Mouse (Mus musculus) embryo, embryonic 10.5 days (tissue): ENCODE measurements around the gene Srebf2.
A peak's percentile ranks its signal among the peaks of the same experiment; 100 is the strongest.

Source experiments
- DNase-seq: peaks from one replicate; pipeline ENCODE4 v3.0.0-alpha.2; 2015; ENCODE audit warnings: low spot score

Gene Srebf2

DNA sequence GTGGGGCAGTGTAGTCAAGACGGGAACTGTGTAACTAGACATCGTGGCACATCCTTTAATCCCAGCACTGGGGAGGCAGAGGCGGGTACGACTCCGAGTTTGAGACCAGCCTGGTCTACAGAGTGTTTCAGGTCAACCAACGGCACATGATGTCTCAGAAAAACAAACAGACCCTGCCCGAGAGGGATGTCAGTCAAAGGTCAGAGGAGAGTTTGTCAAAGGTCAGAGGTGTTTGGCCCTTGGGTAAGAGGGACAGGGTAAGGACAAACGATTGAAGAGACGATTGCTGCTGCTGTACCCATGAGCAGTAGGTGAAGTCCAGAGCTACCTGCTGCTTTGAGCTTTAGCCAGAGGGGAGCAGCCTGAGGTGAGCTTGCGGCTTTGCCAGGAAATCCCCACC lies 36.6 kb downstream of the Srebf2 start:
- DNase-seq, result no peak

DNA sequence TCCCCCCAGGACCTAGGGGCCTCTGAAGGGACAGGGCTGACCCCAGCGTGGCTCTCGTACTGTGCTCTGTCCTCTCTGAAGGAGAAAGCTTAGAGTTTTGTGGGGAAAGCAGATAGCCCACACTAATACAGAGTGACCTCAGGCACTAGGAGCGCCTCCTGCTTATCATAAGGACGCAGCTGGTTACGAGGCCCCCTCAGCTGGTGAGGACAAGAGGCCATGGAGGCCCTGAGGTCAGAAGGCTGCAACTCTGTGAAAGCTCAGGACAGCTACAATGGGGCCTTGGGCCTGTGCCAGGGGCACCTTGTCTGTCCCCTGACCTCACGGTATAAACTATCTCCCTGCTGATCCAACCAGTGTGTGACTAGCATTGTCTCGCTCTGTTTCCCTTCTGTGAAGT lies 37.2 kb downstream of the Srebf2 start:
- peak; percentile 30 for DNase-seq

DNA sequence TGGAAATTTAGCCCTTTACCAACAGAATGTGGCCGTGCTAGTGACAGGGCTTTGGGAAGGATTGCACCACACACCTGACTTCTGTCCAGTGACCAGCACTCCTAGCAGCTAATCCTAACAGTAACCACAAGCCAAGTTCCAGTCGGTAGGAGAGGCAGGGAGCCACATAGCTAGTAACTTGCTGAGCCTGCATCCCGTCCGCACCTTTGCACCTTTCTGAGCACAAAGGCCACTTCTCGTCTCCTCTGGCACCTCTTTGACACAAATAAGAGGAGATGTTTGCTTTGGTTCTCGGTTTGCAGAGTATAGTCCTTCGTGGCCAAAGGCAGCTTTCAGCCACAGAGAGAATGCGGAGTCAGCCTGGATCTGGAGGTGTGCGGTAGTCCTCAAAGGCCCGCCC lies 37.7 kb downstream of the Srebf2 start:
- DNase-seq, result no peak

DNA sequence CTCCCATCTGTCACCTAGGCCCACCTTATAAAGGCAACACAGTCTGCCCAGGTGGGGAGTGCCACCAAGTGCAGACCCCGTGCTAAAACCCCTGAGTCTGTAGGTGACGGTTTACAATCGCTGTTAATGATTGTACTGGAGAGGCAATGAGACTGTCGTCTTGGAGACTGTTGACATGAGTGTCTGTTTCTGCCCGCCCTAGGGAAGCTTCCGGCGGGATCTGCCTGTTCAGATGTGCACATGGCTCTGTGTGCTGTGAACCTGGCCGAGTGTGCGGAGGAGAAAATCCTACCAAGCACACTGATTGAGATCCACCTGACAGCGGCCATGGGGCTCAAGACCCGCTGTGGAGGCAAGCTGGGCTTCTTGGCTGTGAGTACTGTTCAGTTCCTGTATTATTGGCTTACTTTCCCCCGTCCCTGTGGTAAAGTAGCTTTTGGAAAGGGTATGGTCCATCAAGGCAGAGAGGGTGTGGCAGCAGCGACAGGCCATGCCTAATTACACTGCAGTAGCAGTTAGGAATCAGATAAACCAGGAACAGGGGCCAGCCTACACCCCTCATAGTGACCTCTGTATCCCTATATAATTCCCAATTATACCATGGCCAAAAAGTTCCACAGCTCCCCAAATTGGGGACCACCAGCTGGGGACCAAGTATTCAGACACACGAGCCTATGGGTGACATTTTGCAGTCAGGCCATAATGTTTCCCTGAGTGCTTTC lies 38.2 kb downstream of the Srebf2 start:
- DNase-seq, result no peak

DNA sequence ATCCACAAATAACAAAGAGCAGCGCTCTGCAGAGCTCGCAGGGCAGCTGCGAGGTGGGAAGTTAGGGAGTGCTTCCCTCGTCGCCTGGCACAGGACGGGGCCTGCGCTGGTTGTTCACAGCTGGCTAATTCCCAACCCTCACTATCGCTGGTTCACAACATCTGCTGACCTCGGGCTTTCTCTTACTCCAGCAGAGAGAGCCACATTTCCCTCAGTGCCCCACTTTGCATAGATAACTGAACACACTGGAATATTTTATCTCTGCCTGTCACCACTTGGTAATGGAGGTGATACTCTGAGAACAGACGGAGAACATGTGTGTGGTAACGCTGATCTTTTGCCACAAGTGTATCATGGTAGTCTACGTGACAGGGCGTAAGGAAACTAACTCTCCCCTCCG lies 39.1 kb downstream of the Srebf2 start:
- no peak for DNase-seq

DNA sequence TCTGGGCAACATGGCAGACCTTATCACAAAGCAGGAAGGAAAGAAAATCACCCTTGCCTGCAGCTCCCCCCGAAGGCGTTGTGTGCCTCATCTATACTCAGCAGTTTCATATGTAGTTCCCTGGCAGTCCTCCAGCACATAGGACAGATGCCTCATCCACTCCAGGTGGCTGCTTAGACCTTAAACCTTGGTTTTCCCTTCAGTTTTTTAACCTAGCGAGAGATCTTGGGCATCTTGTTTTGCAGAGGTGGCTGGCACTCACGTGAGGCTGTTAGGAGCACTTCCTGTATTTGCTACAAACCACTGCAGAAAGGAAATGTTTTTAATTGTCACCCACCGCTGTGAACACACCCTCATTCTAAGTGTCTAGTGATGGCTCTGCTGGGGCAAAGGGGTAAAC lies 40.0 kb downstream of the Srebf2 start:
- DNase-seq, result no peak

DNA sequence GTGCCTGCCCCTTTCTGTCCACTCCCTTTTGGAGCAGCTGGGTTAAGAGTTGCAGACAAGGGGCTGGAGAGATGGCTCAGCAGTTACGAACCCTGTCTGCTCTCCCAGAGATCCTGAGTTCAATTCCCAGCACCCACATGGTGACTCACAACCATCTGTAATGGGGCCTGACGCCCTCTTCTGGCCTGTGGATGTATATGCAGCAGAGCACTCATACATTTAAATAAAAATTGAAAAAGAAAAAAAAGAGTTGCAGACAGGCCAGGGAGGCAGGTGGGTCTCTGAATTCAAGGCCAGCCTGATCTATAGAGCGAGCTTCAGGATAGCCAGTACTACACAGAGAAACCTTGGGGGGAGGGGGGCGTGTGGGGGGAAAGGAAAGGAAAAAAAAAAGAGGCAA lies 40.4 kb downstream of the Srebf2 start:
- DNase-seq, result no peak

DNA sequence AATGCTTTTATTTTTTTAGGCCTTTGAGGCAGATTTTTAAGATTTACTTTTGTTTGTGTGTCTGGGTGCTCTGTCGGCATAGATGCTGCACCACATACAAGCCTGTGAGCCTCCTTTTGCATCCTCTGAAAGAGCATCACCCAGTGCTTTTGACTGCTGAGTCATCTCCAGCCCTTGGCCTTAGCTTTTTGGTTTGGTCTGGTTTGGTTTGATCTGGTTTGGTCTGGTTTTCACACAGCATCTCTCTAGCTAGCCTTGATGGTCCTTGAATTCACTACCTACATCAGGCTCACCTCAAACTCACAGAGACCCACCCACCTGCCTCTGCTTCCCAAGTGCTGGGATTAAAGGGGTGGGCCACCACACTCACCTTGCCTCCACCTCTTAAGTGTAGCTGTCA lies 40.9 kb downstream of the Srebf2 start:
- DNase-seq, result no peak

DNA sequence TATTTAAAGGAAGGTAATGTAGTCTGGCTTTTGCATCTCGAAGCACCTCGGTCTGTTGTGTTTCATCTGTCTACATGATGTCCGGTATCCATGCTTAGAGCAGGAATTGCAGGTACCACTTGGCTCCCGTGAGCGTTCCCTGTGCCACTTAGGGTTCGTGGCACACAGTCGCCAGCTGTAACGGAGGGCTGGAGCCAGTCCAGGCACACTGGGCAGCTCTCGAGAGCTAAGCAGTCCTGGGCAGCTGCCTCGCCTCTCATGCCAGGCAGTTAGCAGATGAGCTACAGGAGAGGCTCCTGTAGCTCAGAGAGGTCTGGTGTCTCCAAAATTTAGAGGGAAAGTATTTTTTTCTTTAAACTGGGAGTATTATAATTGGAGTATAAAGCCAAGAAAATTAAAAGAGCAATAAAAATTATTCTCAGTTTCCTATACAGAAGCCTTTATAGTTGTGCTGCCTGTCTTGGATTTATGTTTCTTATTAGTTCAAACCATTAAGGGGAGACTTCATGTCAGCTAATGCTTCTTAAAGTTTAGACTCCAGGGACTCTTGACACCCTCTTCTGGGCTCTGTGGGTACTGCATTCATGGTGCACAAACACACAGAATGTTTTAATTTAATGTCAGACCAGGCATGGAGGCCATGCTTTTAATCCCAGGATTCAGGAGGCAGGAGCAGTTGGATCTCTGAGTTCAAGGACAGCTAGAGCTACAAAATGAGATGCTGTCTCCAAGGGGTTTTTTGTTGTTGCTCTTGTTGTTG lies 41.7 kb downstream of the Srebf2 start:
- DNase-seq, result peak; percentile 69

DNA sequence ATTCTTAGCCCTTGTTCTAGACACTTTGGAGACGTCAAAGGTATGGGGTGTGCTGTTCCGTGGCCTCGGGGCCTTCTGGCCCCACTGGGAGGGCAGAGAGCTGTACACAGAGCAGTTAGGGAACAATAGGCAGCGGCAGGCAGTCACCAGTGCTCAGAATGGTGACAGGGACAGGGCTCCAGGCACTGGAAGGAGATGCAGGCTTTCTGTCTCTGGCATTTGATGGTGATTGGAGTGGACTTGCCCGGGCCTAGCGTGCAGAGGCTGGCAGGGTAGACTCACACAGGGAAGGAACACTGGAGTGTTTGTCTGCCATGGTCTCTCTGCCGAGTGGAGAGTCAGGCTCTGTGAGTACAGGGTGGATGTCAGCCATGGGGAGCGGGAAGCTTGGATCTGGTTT lies 45.6 kb downstream of the Srebf2 start:
- DNase-seq, result no peak

DNA sequence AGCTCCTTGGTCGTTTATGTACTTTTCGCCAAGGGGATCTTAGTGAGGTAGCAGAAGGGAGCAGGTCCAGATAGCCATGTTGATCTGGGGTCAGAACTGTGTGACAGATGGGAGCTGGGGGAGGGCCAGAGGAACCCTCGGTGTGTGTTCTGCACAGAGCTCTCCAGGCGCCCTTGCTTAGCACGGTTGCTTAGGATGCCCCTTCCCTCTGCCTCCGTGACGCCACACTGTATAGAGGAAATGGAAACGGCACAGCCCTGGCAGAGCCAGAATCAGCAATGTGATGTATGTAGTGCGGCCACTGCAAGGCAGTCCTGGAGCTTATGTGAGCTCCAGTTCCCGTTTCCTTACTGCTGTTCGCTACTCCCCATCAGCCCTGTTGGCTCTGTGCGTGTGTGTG lies 49.3 kb downstream of the Srebf2 start:
- no peak for DNase-seq

DNA sequence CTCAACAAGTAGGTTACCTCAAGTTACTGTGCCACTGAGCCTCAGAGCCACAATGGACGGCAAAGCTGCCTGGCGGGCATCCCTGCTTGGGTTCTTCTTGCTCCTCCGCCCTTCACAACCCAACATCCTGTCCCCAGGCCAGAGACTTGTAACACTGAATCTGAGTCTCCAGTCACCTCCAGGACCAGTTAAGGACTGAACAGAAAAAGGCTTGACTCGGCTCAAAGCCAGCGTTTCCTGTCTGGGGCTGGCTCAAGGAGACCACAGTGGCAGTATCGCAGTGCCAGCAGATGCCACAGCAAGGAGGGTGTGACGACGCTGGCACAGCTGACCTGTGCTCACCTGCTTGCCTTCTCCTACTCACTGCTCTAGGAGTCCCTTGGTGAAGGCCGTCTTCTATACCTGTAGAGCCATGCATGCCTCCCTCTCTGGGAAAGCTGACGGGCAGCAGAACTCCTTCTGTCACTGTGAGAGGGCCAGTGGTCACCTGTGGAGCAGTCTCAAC lies 50.3 kb downstream of the Srebf2 start:
- DNase-seq, result no peak

DNA sequence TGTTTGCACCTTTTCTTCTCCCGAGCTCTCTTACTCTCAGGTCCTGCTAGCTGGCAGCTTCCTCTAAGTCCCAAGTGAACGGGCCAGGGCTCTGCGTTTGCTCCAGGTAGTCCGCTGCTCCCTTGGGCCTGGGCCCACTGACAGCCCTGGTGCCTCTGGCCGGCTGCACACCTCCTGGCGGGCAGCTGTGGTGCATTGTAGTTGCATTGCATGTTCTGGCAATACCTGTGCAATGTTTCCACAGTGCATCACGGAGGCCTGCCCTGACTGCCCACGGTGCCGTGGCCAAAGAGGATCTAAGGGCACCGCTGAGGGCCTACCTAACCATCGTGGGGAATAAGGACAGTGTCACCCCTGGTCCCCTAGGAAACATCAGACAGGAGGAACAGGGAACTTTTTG lies 51.0 kb downstream of the Srebf2 start:
- DNase-seq, result no peak

DNA sequence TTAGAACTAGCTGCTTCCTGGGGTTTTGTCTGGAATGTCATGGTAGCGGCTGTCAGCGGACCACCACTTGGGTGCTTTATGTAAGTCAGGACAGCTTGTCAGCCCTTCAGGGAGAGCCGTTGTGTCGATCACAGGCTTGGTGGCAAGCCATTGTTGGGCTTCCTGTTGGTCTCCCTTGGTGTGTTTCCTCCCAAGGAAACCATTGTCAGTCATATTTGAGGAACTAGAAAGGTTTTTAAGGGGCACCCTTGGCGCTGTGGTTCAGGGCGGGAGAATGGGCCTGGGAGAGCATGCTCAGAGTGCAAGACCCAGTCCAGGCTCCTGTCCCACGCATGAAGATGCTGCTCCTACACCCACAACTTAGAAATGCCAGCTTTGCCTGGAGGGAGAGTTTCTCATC lies 51.4 kb downstream of the Srebf2 start:
- no peak for DNase-seq

DNA sequence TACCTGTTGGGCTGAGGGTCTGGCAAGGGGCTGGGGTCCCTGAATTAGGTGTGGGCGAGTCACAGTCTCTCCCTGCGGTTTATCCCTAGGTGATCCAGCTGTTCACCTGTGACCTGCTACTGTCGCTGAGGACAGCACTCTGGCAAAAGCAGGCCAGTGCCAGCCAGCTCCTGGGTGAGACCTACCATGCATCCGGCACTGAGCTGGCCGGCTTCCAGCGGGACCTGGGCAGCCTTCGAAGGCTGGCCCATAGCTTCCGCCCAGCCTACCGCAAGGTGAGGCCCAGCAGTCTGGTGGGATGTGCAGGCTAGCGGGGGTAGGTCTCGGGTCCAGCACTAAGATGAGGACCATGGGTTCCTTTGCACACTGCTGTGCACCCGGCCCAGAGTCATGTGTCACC lies 52.6 kb downstream of the Srebf2 start:
- no peak for DNase-seq

DNA sequence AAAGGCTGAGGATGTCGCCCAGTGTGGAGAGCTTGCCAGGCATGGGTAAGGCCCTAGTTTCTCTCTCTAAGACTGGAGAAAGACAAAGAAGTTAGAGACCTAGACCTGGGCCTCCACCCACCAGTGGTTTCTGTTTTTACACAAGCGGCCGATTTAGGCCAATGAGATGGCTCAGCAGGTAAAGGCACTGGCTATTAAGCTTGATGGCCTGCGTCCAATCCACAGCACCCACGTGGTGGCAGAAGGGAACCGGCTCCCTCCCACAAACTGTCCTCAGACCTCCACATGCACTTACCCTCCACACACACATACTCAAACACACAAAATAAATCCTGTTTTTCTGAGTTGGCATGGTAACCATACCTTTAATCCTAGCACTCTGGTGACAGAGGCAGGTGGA lies 55.1 kb downstream of the Srebf2 start:
- DNase-seq, result no peak

DNA sequence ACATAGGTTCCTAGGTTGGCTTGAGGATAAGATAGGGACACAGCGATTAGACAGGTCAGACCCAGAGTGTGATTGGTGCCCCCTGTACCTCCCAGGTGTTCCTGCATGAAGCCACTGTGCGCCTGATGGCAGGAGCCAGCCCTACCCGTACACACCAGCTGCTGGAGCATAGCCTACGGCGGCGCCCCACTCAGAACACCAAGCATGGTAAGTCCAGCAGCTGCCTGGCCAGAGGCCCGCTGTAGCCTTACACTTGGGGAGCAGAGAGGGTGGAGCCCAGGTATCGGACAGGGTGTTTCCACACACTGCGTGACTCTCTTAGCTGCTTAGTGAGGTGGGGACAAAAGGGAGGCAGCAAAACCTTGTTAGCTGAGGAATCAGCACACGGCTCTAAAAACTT lies 56.1 kb downstream of the Srebf2 start:
- no peak for DNase-seq

DNA sequence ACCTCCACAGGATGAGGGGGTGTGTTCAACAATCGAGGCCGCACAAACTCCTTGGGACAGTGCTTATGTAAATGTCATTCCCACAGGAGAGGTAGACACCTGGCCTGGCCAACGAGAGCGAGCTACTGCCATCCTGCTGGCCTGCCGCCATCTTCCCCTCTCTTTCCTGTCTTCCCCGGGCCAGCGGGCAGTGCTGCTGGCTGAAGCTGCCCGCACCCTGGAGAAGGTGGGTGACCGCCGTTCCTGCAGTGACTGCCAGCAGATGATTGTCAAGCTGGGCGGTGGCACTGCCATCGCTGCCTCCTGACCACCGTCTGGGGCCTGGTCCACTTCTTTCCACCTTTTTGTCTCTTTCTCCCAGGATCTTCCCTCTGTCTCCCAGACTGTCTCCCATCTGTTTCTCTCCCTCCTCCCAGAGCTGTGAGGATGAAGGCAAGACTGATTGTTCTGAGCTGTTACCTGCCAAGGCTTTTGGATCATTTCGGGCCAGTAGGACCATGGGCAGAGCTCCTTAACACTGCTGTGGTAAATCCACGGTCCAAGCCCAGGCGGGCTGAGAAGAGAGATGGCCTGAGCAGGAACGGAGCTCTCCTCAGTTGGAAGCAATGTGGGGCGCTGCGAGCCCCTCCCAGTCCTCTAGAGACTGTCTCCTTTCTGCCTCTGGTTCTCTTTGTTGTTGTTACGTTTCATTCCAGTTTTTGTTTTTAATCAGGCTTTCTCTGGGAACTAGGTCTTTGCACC lies 56.8 kb downstream of the Srebf2 start:
- DNase-seq, result no peak

DNA sequence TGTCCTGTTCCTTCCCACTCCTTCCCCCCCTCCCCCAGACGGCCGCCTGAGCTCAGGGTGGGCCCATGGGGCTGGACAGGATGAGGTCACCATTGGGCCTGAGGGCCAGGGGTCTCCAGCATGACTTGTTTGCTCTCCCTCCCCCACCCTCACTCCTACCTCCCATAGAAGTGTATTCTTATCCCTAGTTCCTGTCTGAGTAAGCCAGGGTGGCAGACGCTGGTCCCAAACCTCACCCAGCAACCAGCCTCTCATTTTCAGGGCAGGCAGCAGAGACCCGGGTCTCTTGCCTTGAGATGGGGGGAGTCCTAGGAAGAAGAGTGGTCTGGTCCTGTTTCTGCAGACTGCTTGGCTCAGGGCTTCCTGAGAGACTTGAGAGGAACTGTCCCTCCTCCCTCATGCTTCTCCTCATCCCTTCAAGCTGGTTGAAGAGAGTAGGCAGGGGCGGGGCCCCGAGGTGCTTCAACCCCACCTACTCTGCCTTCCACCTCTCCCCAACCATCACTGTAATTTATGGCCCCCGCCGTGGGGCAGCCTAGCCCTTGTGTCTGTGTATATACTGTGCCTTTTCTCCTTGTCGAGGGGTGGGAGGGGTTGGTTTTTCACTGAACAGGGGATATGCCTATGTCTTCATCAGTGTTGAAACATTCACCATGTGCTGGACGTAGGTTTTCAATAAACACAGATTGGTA lies 57.8 kb downstream of the Srebf2 start:
- DNase-seq, result no peak

DNA sequence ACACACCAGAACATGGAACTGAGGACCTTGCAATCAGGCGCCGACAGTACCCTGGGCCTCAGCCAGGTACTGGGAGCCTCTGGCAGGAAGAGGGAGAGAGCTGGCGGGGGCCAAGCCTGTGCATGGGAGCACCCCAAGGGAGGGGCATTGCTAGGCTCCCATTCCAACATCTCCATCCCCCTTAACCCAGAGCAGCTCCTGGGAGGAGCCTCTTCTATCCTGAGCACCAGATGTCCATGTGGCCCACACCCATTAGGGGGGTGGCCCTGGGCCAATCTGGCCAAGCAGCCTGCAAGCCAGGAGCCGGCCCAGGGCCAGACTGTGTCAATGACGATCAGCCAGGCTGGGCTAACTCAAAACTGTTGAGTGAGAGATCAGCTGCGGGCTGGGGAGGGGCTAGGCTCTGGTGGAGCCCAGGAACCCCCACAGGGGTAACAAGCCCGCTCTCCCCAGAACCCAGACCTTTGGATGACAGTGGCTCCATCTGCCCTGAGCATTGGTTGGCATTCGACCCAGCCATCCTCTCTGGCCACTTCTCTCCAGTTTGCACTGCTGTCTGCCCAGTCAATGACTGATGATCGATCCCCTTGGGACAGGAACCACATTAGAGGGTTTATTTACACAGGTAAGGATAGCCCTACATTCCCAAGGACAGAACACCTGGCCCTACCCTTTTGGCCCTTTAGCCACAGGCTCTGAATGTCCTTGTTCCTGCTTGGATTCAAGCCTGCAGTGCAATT lies 59.6 kb downstream of the Srebf2 start:
- DNase-seq, result no peak

DNA sequence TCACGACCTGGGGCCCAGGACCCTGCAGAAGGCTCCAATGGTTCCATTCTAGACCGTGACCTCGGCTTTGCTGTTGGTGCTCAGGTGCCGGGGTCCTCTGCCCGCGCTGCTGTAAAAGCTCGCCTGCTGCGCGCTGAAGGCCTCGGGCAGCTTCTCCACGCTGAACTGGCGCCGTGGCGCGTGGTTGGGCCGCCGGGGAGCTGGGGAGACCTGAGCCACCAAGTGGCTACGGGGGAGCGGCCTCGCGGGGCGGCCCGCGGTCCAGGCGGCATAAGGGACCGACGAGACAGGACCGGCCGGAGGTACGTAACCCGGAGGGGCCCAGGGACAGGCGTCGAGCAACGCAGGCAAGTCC lies 60.1 kb downstream of the Srebf2 start:
- DNase-seq, result no peak
